Mouse (Mus musculus) heart, adult 2 months (tissue): ENCODE data around the gene Tbc1d16.

Experiments
- CTCF ChIP-seq: fragments of 200-600 bp; IDR thresholded peaks from 2 replicates; pipeline ENCODE4 v1.8.1; 2022; ENCODE audit warnings: antibody characterized with exemption, mild to moderate bottlenecking, moderate library complexity
- EP300 ChIP-seq: fragments of 200-500 bp; IDR thresholded peaks from 2 replicates; pipeline ENCODE4 v1.6.1; 2011; ENCODE audit warnings: low read depth, low read length, control low read depth; ENCODE audit not compliant: insufficient read depth
- POLR2A ChIP-seq: fragments of 200-500 bp; IDR thresholded peaks from 2 replicates; pipeline ENCODE4 v1.6.1; 2011; ENCODE audit warnings: mild to moderate bottlenecking, low read depth, low read length, control low read depth; ENCODE audit not compliant: insufficient read depth

- no peak for TF ChIP-seq POLR2A
- no peak for TF ChIP-seq EP300
- TF ChIP-seq CTCF, result no peak
Measured at GRCm38 (mm10) chr11:119148829-119149228, 79.5 kb downstream of the Tbc1d16 start.
